Mouse (Mus musculus) cerebellum, adult 9-11 months (tissue): Measurements from ENCODE around the gene Gtf2ird1.
"Not testable (repeated sequence)": the region's sequence is repeated elsewhere in the genome, so short reads cannot be mapped to it uniquely, and the experiment has no call there.

Experiments used
- DNase-seq: peaks from one replicate; pipeline ENCODE4 v3.0.0; 2022

Gene Gtf2ird1

DNA sequence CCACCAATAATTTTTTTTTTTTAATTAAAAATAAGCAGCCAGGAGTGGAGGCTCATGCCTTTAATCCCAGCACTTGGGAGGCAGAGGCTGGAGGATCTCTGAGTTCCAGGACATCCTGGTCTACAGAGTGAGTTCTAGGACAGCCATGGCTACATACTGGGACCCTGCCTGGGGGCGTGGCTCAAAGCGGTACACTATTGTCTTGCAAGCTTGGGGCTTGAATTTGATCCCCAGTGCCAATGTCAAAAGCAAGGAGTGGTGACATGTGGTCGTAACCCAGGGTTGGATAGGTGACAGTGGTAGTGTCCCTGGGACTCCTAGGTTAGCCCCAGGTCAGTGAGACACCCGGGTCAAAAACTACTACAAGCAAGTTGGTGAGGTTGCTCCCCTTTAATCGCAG lies 114.8 kb downstream of the Gtf2ird1 start:
- no peak for DNase-seq

DNA sequence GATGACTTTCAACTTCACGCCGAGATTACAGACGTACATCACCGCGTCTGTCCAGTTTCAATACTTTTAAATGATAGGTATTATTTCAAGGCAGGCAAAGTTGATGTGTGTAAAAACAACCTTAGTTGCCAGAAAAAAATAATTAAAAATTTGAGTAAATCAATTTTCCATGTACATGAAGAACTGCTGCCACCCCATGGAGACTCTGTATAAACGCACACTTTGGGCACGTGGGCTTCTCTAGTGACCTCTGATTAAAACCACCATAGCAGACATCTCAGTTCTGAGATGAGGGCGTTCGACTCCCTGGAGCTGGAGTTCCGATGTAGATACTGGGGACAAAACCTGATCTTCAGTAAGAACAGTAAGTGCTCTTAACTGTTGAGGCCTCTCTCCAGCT lies 115.2 kb downstream of the Gtf2ird1 start:
- no peak for DNase-seq

DNA sequence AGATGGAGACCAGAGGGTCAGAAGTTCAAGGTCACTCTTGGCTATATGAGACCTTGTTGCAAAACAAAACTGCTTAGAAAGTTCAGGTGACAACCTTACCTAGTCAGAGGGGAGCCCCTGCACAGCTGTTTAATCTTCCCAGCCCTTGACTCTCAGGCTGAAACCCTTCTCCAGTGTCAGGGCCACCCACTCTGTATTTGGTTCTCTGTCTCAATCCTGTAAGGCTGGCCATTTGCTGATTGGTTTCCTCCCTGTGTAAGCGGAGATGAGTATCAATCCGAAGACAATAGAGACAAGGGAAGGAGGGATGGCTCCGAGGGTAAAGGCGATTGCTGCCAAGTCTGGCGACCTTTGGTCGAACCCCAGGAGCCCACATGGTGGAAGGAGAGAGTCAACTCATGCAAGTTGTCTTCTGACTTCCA lies 116.4 kb downstream of the Gtf2ird1 start:
- no peak for DNase-seq

DNA sequence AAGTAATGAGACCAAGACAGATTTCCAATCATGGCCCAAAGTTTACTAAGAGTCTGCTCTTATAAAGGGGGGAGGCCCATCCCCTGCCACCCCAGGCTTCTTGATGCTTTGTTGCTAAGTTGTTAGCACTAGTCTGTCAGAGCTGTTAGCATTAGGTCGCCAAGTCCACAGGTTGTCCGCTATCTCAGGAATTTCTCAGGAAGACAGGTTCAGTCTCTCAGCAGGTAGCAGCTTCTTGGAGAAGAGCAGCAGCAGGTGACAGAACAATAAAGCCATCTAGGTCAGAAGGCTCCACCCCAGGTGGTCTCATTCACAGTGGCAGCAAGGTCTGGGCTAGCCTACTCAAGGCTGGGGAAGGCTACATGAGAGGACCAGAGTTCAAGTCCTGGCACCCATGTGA lies 119.5 kb downstream of the Gtf2ird1 start:
- DNase-seq = not testable (repeated sequence)

DNA sequence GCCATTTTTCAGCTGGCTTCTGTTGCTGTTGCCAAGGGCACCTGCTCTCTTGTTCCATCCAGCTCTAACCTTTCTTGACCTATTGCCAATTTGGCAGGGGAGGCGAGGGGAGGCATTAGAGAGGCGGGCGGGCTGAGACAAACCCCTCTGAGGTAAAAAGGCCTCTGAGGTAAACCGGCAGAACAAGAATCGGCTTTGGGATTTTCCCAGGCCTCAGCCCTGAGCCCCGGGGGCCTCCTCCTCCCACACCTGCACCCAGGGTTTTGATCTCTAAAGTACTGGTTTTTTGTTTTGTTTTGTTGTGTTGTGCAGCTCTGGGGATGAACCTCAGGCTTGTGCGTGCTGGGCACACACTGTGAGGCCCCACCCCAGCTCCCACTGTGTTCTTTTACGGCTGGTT lies 123.8 kb downstream of the Gtf2ird1 start:
- DNase-seq = no peak

DNA sequence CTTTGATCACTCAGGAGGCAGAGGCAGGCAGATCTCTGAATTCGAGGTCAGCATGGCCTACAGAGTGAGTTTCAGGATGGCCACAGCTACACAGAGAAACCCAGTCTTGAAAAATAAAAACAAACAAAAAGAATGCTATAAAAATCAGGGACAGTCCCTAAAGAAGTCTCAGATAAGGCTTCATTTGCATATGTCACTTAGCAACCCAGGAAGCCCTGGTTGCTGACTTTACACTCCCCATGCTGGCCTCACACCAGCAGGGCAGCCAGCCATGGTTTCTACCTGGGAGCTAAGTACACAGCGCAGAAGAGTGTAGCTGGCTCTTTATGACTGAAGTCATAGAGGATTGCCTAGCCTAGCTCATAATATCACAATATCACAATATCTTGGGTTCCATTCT lies 126.4 kb downstream of the Gtf2ird1 start:
- DNase-seq = no peak

DNA sequence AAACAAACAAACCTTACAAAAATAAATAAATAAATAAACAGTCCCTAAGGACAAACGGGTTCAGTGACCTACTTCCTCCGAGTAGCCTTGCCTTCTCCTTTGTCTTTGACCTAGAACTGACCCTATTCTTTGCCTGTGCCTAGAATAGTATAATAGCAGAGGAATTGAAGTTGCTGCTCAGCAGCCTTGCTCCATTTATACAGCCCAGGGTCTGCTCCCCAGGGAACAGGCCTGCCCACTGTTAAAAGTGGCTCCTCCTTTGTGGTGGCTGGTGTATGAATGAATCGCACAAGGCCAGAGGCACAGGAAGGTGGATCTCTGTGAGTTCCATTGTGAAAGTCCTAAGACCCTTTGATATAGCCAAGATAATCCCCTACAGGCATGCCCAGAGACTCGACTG lies 127.2 kb downstream of the Gtf2ird1 start:
- DNase-seq = no peak

DNA sequence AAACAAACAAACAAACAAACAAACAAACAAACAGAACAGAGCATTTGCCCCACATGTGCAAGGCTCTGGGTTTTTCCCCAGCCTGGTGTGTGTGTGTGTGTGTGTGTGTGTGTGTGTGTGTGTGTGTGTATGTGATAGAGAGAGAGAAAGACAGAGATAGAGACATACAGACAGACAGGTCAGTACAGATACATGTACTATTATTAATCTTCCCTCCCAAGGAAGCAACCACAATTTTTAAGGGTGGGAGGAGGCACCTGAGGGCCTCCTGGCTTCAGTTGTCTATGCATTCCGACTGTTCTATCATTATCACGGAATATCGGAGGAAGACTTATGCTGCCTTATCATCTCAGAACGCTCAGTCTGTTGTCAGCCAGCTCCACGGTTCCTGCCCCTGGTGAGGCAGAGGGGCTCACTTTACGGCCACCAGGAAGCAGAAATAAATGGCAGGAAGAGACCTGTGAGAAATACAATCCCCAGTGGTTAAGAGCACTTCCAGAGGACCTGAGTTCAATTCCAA lies 128.0 kb downstream of the Gtf2ird1 start:
- no peak for DNase-seq

DNA sequence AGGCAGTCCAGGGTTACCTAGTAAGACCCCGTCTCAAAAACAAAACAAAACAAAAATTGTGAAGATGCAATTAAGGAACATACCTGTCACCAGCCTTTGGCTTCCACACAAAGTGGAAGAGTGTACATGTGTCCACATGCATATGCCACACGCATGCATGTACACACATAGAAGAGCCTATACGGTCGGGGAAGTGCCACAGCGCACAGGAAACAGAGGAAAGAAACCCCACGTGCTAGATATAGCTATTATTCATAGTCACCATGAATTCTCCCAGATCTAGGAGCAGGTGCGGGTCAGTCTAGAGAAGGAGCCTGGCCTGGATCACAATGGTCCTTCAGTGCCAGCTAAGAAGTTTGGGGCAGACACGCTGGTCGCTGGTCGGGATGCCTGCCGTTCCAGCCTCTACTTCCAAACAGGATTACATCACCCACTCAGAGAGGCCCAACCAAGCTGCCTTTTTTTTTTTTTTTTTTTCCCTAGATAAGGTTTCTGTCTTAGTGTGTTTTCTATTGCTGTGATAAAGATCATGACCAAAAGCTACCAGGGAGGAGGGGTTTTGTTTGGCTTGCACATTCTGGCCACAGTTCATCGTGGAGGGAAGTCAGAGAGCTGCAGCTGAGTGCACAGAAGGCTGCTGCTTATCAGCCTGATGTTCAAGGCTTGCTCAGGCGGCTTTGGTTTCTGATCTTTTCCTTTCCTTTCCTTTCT lies 130.5 kb downstream of the Gtf2ird1 start:
- no peak for DNase-seq

DNA sequence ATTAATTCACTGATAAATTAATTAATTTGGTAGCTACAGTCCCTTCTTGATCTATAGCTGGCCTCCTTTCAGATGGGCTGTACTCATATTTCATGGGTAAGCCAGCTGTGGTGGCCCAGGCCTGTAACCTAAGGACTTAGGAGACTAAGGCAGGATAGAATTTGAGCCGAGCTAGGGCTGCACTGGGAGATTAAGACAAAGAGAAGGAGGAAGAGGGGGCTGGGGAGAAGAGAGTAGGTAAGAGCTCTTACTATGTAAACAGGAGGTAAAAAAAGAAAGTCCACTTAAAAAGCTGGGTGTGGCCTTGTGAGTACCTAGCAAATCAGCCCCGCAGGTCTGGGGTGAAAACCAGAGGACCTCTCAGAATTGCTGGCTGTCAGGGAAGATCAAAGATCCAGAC lies 132.6 kb downstream of the Gtf2ird1 start:
- no peak for DNase-seq

DNA sequence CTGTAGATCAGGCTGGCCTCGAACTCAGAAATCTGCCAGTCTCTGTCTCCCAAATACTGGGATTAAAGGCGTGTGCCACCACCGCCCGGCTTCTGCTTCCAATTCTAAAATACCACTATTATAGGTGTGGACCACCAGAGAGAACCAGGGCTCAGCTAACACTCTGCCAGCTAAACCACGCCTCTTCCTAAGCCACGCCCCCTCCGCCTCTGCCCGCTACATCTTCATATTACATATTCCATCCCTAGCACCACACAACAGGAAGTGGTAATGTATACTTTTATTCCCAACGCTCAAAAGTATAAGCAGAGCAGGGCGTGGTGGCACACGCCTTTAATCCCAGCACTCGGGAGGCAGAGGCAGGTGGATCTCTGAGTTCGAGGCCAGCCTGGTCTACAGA lies 133.2 kb downstream of the Gtf2ird1 start:
- DNase-seq = no peak

DNA sequence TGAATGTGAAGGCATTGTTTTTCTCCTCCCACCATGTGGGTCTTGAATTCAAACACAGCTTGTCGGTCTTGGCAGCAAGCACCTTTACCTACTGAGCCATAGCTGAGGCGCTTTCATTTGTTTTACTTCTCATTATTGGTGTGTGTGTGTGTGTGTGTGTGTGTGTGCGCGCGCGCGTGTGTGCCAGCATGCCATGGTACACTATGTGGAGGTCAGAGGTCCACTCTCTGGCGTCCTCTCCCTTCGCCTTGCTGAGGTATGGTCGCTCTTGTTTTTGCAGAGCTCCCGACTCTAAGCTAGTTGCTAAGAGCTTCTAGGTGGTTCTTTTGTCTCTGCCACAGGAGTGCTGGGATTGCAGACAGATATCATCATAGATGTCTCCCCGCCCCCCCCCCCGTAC lies 134.2 kb downstream of the Gtf2ird1 start:
- no peak for DNase-seq

DNA sequence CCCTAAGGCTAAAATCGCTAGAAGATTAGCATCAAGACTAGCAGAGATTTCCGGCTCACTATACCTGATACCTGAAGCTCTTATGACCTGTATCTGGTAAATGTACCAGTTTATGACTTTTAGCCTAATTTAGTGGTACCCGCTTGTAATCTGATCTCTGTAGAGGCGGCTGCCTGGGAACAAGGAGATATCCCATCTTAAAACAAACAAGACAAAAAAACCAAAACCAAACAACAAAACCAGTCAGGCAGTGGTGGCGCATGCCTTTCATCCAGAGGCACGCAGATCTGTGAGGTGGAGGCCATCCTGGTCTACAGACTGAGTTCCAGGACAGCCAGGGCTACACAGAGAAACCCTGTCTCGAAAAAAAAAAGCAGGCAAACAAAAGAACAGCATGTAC lies 134.8 kb downstream of the Gtf2ird1 start:
- DNase-seq = no peak

DNA sequence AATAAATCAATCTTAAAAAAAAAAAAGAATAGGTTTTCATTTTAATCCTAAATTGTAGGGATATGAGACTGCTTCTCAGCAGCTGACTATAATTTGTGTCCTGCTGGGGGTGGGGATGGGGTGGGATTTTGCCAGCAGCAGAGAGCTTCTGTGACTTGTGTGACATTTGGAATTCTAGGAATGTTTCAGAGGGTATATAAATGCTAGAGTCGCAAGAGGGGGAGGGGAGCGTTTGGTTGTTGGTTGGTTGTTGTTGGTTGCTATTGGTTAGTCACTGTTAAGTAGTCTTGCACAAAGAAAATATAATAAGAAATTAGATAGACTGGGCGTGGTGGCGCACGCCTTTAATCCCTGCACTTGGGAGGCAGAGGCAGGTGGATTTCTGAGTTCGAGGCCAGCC lies 137.6 kb downstream of the Gtf2ird1 start:
- no peak for DNase-seq

DNA sequence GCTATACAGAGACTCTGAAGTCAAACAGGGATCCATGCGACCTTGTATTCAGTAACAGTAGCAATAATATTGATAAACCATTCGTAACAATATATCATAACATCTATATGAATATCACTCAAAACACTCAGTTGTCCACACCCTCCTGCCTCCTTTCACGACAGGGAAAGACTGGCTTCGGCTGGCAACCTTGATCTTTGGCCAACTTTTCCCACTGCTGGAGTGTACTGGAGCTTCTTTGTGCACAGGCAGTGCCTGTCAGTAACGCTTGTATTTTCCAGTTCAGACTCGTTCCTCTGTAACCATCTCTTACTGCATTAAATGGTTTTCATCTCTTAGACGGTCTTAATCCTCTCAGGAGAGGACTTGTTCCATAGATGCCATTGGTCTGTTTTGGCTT lies 139.8 kb downstream of the Gtf2ird1 start:
- no peak for DNase-seq

DNA sequence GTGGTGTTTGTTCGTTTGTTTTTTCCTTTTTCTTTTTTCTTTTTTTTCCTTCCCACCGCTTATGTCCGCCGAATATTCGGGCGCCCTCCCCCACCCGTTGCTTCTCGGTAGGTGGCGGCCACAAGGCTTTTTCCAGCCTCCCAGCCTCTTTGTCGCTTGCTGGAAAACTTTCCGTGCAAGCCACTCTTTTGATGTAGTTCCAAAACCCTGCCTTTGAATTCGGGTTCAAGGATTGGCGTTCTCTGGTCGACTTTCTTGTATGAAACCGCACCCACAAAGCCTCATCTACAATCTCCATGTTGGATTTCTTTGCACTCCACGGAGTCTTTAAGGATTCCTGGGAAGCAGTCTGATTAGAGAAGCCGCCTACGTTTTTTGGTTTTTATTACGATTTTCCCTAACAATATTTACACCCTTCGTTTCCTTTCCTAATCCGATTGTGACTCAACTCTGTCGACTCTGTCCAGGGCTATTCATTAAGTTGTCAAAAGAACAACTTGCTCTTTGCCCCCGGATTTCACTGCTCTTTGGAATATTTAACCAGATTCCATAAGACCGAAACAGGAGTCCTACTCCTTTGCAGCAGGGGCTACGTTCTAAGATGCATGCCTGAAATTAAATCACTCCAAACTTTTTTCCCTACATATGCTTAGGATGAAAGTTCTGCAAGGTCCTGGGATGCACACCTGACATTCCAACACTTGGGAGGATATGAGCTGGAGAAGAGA lies 140.7 kb downstream of the Gtf2ird1 start:
- peak; percentile 66 for DNase-seq

DNA sequence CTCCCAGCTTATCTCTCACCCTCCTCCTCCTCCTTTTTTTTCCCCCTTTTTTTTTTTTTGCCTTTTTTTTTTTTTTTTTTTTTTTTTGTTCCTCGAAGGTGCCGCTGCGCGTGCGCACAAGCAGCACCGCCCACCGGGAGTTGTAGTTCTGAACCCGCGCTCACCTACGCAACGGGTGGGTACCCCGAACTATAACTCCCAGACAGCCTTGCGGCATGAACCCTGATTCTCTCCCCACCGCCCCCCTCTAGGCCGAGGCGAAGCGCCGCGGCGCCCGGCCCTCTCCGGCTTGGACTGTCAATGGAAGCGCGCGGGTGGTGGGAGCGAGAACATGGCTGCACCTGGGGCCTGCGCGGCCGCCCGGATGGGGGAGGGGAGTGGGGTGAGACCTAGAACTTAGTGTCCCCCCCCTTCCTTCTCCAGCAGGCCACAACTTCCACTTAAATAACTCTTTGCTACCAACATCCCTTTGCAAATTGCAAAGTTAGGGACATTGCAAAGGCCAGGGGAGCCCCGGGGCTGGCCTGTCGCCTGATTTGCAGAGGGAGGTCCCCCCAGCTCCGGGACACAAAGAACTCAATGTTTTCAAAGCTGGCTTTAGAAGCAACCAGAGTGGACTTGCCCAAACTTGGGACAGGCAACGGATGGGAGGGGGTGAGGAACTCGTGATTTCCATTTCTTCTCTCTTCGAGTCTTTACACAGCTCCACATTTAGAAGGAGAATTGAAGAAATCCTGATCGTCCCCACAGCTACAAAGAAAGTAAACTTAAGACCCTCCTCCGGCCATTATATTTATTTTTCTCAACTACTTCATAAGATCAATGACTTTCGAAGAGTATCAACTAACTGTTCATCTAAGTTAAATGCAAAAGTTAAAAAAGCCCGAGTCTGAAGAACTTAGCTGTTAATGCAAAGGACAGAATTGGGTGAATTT lies 141.6 kb downstream of the Gtf2ird1 start, which contains the start of gene Gtf2i:
Gtf2i (minus strand) TSS at position 73 of the 935 bp plus-strand sequence.
- peak; percentile 98 for DNase-seq

DNA sequence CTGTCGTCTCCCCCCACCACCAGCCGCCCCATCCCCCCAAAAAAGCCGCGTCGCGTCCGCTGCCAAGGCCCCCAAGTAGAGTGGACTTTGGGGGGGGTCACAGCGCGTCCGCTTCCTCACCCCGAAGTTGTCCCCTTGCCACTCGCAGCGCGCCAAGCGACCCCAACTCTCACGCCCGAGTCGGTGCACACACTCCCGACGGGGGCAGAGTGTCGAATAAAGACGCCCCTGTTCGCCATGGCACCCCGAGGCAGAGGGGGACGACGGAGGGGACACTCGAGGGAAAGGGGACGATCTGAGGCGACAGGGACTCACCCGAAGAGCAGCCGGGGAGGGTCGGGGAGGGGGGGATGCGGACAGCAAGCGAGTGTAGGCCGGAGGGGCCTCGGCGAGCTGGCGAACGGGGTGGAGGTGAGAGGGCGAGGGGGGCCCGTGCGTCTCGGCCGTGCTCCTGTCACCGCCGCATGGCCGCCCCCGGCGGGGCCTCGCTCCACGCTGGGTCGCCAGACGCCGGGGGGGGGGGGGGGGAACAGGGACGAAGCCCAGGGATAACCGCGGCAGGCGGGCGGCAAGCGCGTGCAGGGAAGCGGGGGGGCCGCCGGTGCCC lies 142.3 kb downstream of the Gtf2ird1 start:
- peak; percentile 83 for DNase-seq

DNA sequence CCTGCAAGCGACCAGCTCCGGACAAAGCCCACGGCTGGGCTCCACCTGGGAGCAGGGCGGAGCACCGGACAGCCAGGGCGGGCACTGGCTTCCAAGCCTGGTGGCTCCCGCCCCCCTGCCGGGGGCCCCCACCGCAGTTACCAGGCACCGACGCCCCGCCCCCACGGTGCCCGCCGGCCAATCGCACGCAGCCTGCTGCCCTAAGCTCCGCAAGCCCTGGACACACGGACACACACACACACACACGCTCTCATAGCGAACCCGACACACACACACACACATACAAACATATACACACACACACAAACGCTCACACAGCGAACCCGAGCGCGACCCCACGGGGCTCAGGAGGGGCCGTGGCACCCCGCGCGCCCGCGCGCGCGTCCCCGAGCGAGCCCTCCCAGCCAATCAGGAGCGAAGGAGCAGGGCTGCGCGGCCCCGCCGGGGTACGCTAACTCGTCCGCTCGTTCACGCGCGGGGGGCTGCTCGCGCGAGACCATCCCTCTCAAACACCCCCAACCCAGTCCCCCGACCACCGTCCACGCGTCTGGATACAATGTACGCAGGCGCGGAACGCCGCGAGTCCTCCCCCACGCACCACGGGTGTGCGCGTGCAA lies 143.0 kb downstream of the Gtf2ird1 start:
- DNase-seq = peak; percentile 96

DNA sequence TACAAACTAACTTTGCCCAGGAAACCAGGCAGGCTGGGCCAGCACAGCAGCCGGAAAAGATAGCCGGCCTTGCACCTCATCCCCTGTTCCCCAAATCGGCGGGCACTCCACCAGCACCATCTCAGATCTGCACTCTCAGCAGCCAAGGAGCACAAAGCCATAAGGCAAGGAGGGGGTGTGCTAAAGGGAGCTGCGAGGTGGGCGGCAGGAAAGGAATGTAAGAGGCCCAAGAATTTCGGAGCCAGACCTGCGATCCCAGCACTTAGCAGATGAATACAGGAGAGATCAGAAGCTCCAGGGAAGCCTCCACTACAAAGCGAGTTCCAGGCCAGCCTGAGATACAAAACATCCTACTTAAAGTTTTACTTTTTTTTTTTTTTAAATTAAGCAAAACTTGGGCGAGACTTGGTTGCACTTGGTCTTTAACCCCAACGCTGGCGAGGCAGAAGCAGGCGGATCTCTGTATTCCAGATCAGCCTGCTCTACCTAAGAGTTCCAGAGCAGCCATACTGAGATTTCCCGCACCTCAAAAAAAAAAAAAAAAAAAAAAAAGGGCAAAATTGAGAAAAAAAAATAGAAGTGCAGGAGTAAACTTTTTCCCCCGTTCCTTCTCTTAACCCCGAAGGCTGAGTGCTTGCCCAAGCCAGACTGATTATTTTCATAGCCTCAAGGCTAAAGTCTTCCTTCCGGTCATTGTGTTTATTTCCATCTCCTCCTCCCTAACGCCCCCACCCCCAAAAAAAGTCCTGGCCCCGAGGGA lies 143.6 kb downstream of the Gtf2ird1 start:
- DNase-seq = peak; percentile 66

DNA sequence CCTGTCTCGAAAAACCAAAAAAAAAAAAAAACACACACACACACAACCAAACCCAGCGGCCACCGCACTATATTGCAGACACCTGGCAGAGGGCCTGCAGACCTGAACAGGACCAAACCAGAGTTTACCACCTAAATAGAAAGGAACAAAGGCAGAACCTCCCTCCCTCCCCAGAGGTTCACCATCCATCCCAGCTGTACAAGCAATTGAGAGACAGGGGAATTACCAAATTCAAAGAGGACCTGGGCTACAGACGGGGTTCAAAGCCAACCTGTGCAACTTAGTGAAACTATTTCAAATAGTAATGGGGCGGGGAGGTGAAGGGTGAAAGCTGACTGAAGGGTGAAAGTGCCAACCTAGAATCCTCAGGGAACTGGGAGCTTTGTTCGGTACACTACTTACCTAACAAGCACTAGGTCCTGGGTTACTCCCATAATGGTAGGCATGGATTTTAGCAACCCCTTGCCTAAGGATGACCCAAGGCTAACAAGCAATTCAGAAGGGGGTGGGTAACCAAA lies 144.6 kb downstream of the Gtf2ird1 start:
- peak; percentile 50 for DNase-seq
